Mouse (Mus musculus) bone marrow, adult 2 months (tissue): ENCODE measurements around the gene Stoml1.

ENCODE experiments used
- CTCF ChIP-seq: fragments of 200-500 bp; IDR thresholded peaks from 2 replicates; pipeline ENCODE4 v1.5.1; 2011; ENCODE audit warnings: low read length, control low read depth; ENCODE audit not compliant: control insufficient read depth, insufficient read depth
- POLR2A ChIP-seq: fragments of 200-500 bp; IDR thresholded peaks from 2 replicates; pipeline ENCODE4 v1.6.1; 2011; ENCODE audit warnings: low read depth, mild to moderate bottlenecking, control low read depth, low read length, borderline replicate concordance; ENCODE audit not compliant: control insufficient read depth

GRCm38 (mm10) chr9:58250322-58250721, 2.6 kb upstream of the Stoml1 start:
- TF ChIP-seq POLR2A, result no peak
- TF ChIP-seq CTCF, result no peak
